Mouse (Mus musculus): Measurements from ENCODE around the gene Chmp5. TPM values are rescaled to one million over a fixed set of nuclear protein-coding genes. Genes with fewer than 3 reads are reported as not detected.

Gene Chmp5
- polyA plus RNA-seq (2015; fragmentation: Illumina TruSeq; extraction: RNeasy Lipid Tissue Mini Kit (QIAGEN cat#74804); ENCODE audit: low read depth, low replicate concordance) = 145 TPM

DNA sequence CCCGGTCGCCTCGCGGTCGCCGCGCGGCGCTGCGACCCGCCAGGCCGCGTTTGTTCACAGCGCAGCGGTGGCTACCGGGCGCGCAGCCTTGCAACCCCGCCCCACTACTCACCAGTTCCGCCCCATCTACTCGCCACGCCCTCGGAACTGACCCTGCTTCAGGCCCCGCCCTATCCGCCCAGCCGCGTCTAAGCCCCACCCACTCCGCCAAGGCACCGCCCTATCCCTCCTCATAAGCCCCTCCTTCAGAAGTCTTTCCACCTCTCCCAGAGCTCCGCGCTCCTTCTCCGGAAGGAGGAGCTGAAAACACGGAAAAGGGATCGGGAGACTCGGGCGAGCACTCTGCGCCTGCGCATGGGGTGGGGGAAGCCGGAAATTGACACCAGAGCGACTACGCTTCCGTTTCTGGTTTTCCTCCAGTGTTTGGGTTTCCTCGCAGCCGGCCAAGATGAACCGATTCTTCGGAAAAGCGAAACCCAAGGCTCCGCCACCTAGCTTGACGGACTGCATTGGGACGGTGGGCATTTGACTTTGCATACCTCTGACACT is at the start of gene Chmp5, which contains the start of gene Bag1:
Gene Chmp5 (plus strand): TSS at position 248 of the 549 bp plus-strand sequence.
Gene Bag1 (minus strand): TSS at position 135 of the 549 bp plus-strand sequence.

DNA sequence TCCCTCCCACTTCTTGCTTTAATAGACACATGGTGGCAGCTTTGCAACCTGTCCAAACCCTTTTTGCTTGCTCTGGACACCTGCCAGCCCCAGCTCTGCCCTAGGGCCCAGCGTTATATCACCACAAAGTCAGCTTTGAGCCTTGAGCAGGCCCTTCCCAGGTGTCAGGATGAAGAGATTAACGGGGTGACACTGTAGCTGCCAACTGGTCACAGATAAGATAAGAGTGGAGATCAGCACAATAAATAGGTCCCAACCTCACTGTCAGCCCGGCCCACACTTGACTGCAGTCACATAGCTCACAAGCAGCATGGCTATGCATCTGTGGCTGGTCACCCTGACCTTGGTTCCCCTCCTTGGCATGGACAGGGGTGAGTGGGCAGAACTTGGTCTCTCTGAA is 28.4 kb upstream of the Chmp5 start, which contains the start of gene Spink4:
Gene Spink4 (plus strand): TSS at position 268 of the 400 bp plus-strand sequence.

DNA sequence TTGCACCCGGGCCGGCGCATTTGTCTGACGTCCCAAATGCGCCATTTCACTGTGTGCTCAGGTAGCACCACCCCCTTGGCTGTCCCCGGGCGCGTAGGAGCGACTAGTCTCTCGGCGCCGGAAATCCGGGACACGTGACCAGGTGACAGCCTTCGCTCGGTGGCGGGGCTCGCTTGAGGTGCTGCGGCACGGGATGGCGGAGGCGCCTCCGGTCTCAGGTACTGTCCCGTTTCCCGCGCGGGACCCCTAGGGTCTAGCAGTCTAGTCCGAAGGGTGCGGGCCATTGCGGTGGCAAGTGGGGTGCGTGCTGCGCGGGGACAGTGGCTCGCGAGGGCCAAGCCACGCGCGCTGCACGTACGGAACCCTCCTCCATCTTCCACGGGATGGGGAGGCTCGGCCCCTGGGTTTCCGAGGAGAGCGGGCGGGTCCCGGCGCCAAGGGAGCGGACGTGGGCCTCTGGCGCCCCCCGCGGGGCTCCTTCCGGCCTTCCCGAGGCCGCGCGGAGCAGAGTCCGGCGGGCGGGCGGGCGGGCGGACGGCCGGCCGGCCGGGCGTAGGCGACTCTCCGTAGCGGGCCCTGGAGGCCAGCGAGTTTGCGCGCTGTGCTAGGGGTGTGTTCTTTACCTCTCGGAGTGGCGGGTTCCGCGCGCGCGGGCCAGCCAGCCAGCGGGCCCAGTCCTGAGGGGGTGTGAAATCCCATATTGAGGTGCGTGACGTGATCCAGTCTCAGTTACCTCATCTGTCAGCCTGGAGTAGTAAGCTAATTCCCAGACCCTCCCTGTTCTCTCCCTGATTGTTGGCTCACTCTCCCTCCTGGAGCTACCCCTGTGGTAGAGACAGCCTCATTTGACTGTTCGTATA is 22.9 kb downstream of the Chmp5 start, which contains the start of gene Nfx1:
Gene Nfx1 (plus strand): TSS at position 65 of the 860 bp plus-strand sequence.

Other genes with a start within 250 kb of the Chmp5 start
- 37.8 TPM for gene Aptx, start 245.2 kb upstream of the Chmp5 start, polyA plus RNA-seq (2015; fragmentation: Illumina TruSeq; extraction: RNeasy Lipid Tissue Mini Kit (QIAGEN cat#74804); ENCODE audit: low read depth, low replicate concordance)
- gene Dnaja1, start 226.3 kb upstream of the Chmp5 start, polyA plus RNA-seq (2015; fragmentation: Illumina TruSeq; extraction: RNeasy Lipid Tissue Mini Kit (QIAGEN cat#74804); ENCODE audit: low read depth, low replicate concordance) = 345 TPM
- 74.6 TPM for gene Smu1, start 190.5 kb upstream of the Chmp5 start, polyA plus RNA-seq (2015; fragmentation: Illumina TruSeq; extraction: RNeasy Lipid Tissue Mini Kit (QIAGEN cat#74804); ENCODE audit: low read depth, low replicate concordance)
- gene B4galt1, start 94.4 kb upstream of the Chmp5 start, polyA plus RNA-seq (2015; fragmentation: Illumina TruSeq; extraction: RNeasy Lipid Tissue Mini Kit (QIAGEN cat#74804); ENCODE audit: low read depth, low replicate concordance) = 3.7 TPM
- gene Spink4, start 28.4 kb upstream of the Chmp5 start, polyA plus RNA-seq (2015; fragmentation: Illumina TruSeq; extraction: RNeasy Lipid Tissue Mini Kit (QIAGEN cat#74804); ENCODE audit: low read depth, low replicate concordance) = not detected
- gene Bag1, start 113 bp upstream of the Chmp5 start, polyA plus RNA-seq (2015; fragmentation: Illumina TruSeq; extraction: RNeasy Lipid Tissue Mini Kit (QIAGEN cat#74804); ENCODE audit: low read depth, low replicate concordance) = 212 TPM
- 67.7 TPM for gene Nfx1, start 22.5 kb downstream of the Chmp5 start, polyA plus RNA-seq (2015; fragmentation: Illumina TruSeq; extraction: RNeasy Lipid Tissue Mini Kit (QIAGEN cat#74804); ENCODE audit: low read depth, low replicate concordance)
- not detected for gene Aqp7, start 99.7 kb downstream of the Chmp5 start, polyA plus RNA-seq (2015; fragmentation: Illumina TruSeq; extraction: RNeasy Lipid Tissue Mini Kit (QIAGEN cat#74804); ENCODE audit: low read depth, low replicate concordance)
- gene Aqp3, start 149.8 kb downstream of the Chmp5 start, polyA plus RNA-seq (2015; fragmentation: Illumina TruSeq; extraction: RNeasy Lipid Tissue Mini Kit (QIAGEN cat#74804); ENCODE audit: low read depth, low replicate concordance) = not detected
- gene Nol6, start 176.0 kb downstream of the Chmp5 start, polyA plus RNA-seq (2015; fragmentation: Illumina TruSeq; extraction: RNeasy Lipid Tissue Mini Kit (QIAGEN cat#74804); ENCODE audit: low read depth, low replicate concordance) = 53.6 TPM
- 92.2 TPM for gene Ube2r2, start 187.3 kb downstream of the Chmp5 start, polyA plus RNA-seq (2015; fragmentation: Illumina TruSeq; extraction: RNeasy Lipid Tissue Mini Kit (QIAGEN cat#74804); ENCODE audit: low read depth, low replicate concordance)

Data from brain, adult 10 weeks (tissue).